Mouse (Mus musculus): Measurements from ENCODE around the gene Cd247. TPM values are rescaled to one million over a fixed set of nuclear protein-coding genes. Genes with fewer than 3 reads are reported as not detected.

Gene Cd247
- total RNA-seq, 2 experiments from 2014 or later = 0.25 TPM; not detected in 1

DNA sequence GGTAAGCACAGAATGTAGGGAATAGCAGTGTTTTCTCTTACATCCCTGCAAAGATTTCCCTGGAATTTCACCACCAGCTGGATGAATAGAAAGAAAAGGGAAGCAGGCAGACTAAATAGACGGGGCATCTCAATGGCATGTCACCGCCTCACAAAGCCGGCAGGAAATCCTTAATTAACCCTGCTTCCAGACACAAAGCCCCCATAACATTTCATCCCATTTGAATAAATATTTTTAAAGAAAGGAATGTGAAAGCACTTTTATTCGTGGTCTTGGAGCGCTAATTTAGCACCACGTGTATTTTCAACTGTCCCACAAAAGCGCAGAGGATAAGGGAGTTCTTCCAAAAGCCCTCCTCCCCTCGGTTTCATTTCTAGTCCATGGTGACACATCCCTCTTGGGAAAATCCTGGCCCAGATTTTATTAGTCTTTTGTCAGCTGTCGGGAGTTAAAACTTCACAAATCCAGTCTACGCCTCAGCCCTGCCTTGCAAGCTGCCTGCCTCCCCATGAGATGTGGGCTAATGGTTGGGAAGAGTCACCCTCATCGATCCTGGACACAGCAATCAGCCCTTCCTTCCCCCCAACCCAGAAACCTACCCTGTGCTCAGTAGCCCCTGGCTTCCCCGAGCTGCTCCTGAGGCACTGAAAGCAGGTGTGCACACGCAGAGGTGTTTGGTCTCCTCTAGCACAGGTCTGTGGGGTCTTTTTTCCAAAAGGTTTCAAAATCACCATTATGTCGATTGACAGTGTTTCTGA lies 26.2 kb downstream of the Cd247 start:
- intact Hi-C loops (cut with DNase I) = no loop called here
- no peak for DNase-seq (ENCODE audit: low spot score in 2 of 2)

DNA sequence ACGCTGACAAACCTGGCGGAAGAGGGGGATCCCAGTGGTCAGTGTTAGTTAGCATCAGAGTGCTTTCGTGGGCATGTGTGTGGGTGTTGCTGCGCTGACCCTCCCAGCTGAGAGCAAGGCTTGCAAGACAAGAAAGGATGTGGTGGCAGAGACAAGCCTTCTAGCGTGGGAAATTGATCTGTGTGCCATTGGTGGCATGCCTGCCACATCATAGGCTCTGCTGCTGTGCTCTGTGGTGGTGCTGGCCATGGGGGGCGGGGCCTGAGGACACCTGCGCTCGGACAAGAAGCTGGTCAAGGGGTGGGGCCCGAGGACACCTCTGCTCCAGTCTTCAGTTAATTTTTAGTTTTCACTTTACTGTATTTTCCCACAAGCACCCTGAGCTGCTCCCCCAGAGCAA lies 27.9 kb downstream of the Cd247 start:
- no peak for DNase-seq (ENCODE audit: low spot score in 2 of 2)
- intact Hi-C loops (cut with DNase I) = no loop called here

DNA sequence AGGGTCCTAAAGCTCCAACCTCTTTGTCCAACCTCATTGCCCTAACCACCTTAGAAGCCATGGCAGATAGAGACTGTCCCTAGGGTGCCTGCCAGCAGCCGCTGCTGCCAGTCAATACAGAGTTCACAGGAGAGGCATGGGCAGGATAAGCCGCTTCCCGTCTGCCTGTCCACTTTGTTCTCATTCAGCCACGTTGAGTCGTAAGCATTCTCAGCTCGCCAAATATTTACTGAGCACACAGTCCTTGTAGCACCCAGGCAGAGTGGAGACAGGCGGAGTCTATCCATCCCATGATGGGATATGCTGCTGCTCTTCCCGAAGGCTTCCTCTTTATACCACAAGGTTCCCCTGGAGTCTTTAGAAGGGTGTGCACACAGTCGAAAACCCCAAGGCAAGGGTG lies 28.8 kb downstream of the Cd247 start:
- no peak for DNase-seq (ENCODE audit: low spot score in 2 of 2)
- intact Hi-C loops (cut with DNase I) = no loop called here

DNA sequence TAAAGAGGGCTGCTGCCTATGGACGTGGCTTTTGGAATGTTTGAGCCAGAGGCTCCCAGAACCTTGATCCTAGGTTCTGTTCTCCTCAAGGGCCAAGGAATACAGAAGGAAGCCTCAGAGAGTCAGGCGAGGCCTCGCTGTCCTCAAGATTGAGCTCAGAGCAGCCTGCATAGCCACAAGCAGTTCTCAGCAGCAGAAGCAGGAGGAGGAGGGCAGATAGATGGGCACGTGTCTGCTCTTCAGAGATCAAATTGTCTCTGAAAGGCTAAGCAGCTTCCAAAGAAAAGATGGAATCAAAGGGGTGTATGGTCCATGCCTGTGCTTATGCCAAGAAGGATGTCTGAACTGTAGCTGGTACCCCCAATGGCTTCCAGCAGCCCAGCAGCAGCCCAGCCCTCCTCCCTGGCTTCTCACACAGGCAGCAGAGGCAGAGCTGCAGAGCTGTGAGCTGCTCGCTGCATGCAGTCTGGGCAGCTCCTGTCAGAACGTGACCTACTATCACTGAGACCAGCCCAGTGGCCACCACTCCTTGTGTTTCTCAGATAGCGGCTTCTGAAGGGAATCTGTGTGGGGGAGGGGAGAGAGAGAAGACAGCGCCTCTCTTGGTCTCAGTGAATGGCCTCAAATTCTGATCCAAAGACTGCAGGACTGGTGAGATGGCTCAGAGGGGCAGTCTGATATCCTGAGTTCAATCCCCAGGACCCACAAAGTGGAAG lies 29.8 kb downstream of the Cd247 start:
- intact Hi-C loops (cut with DNase I) = no loop called here

DNA sequence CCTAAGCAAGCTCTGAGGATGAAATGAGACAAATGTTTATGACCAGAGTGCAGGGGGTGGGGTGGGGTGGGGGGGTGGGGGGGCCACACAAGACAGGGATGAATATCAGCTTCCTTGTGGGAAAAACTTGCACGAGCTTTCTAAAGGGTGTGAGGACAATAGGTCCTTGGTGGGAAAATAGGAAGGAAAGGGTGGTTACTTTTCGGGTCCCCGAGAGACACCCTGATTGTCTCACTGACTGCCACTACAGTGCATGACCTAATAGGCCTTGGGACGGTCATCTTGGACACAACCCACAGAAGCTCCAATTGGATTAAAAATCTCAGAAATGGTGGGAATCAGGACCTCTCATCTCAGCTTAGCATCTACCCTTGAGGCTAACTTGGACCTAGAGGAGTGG lies 30.7 kb downstream of the Cd247 start:
- intact Hi-C loops (cut with DNase I) = no loop called here
- DNase-seq (ENCODE audit: low spot score in 2 of 2) = no peak

More for the DNA sequence above, 29.8 kb downstream of the Cd247 start:
- no peak for DNase-seq (ENCODE audit: low spot score in 2 of 2)

DNA sequence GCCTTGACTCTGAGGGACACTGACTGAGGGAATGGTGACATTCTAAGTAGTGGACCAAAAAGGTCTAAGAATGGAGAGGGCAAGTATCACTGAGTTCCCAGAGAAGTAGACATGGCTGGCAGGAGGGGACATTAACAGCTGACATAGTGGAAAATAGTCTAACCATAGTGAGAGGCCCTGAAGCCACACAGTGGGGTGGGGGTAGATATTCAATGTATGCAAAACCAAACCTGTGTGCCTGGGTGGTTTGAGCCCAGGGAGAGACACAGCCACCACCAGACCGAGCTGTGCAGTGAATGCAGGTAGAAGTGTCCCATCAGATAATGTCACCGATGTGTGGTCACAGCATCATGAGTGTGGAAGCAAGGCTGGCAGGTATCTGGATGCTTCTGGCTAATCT lies 33.5 kb downstream of the Cd247 start:
- no peak for DNase-seq (ENCODE audit: low spot score in 2 of 2)
- intact Hi-C loops (cut with DNase I) = no loop called here

DNA sequence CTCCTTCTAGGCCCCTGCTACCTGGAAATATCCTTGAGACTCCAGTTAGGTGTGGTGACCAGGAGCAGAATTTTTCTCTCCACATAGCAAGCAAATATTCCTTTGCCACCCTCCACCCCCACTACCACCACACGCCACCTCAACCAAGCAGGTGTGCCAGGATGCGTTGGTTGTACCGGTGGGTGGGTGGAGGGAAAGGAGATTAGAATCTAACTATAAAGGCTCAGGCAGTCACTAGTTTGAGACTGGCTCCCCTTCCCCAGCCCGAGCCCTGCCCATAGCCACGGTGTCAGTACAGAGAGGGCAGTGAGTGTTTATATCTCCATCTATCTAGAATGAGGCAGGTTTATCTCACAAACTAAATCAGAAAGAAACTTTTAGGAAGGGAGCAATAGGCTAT lies 39.7 kb downstream of the Cd247 start:
- no peak for DNase-seq (ENCODE audit: low spot score in 2 of 2)
- intact Hi-C loops (cut with DNase I) = no loop called here

DNA sequence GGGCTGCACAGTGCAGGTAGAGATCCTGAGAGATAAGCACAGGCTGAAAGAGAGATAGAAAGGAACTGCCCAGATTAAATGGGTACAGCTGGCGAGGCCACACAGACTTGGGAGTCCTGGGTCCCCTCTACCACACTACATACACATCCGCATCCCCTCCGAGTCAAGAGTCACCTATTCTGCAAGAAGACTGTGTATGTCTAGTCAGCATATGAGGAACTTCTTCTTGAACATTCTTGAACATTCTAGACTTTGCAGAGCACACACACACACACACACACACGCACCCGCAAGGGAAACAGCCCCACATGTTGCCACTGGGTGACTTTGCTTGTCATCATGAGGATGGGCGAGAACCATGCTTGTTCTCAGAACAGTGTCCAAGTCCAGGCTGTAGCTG lies 40.1 kb downstream of the Cd247 start:
- DNase-seq (ENCODE audit: low spot score in 2 of 2) = no peak
- intact Hi-C loops (cut with DNase I) = no loop called here

DNA sequence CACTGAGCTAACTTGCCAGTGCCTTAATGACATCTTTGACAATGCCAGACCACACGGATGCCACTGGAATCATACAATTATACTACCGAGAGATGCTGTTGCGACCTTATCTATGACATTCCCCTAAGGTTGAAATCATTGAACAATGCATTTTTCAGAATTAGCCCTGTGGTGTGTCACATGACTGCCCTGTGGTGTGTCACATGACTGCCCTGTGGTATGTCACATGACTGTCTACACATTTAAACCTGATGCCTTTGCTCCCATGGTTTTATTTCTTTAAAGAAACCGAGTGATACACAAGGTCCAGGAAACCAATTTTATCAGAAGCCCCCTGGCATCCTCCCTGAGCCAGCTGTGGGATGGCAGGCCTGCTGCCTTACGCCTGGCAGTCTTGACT lies 41.4 kb downstream of the Cd247 start:
- DNase-seq (ENCODE audit: low spot score in 2 of 2) = no peak
- intact Hi-C loops (cut with DNase I) = no loop called here

DNA sequence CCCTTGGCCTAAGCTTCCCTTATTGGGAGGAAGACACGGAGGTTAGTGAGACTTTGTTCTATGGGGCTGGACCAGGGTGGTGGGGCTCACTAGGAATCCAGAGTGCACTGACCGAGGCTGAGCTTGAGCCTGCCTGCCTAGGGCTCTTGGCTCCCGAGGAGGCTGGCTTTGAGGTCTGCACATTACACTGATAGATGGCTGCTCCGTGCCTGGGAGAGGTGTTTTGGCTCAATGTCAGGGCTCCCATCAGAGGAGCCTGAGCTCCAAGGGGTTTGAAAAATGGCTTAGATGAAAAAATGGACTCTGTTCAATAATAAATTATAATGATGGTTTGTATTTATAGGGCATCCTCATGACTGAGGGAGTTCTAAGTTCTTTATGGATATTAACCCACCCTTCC lies 44.8 kb downstream of the Cd247 start:
- intact Hi-C loops (cut with DNase I) = no loop called here
- DNase-seq (ENCODE audit: low spot score in 2 of 2) = no peak

DNA sequence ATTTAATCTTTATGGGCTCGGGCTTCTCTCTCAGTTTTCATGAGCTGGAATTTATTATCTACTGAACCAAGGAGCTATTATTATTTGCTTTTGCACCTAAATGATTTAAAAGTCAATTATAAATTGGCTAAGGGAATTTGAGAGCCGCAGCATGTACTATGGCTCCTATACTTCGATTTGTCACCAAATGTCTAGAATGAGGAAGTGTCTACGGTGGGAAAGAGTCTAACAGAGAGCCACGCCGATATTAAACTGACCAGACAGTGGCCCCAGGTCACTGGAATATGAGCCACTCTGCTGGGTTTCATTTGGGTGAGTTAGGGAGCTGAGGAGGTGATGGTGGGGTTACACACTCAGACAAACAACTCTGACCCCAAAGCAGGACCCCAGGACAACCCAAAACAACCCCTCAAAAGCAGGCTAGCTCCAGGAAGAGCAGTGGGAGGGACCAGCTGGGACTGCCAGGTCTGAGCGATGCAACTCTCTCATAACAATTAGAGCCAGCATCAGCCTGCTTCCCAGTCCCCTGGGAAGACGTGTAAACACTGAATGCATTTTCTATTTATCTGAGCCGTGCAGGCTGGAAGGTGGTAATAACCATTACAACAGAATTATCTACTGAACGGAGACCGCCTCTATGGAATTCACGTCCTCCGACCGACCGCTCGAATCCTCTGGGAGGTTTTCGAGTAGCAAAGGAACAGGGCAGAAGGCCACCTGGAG lies 45.6 kb downstream of the Cd247 start:
- intact Hi-C loops (cut with DNase I) = no loop called here
- DNase-seq (ENCODE audit: low spot score in 2 of 2) = no peak

DNA sequence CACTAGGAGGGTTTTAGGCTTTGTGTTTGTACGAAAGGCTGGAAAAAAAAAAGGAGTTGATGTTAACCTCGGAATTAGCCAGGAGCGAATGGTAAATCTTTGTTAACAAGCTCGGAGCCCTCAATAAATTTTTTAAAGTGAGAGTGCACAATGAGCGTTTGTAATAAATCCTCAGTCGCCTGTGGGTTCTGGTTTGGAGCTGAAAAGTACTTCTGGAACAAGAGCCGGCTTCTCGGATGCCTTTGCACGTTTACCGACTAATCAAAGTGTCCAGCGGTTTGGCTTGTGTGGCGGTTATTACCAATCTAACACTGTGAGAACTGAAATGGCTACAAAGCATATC lies 46.1 kb downstream of the Cd247 start:
- intact Hi-C loops (cut with DNase I) = no loop called here
- DNase-seq (ENCODE audit: low spot score in 2 of 2) = no peak

DNA sequence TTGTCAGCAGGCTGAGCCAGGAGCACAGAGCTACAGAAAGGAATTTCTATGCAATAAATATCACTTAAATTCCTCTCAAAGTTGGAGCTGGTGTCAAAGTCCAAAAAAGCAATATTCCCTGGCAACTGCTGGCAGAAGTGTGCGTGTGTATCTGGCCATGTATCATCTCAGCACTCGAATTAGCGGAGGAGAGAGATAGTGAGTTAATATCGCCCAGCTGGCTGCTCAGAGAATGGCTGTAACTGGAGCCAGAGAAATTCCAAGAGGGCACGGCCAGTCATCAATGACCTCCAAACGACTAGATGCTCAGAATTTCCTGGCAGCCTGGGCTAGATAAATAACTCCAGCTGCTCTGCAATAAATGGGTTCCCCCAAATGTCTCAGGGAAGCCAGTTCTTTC lies 48.0 kb downstream of the Cd247 start:
- intact Hi-C loops (cut with DNase I) = no loop called here
- DNase-seq (ENCODE audit: low spot score in 2 of 2) = no peak

DNA sequence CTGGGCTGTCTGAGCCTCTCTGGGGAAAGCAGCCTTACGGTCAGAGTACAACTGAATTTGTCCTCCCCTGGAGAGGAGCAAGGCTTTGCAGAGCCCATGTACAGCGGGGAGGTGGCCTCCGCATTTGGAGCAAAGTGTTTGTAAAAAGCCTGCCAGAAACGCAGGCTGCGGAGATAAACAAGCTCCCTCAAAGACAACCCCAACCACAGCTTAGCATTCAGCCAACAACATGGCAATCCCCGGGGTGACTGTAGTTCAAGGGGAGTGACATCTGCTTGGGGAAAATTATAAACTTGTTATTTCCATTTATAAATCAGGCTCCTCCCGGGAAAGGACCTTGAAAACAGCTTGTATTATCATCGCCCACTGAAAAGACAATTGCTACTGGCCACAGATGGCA lies 49.1 kb downstream of the Cd247 start:
- DNase-seq (ENCODE audit: low spot score in 2 of 2) = no peak
- intact Hi-C loops (cut with DNase I) = no loop called here

DNA sequence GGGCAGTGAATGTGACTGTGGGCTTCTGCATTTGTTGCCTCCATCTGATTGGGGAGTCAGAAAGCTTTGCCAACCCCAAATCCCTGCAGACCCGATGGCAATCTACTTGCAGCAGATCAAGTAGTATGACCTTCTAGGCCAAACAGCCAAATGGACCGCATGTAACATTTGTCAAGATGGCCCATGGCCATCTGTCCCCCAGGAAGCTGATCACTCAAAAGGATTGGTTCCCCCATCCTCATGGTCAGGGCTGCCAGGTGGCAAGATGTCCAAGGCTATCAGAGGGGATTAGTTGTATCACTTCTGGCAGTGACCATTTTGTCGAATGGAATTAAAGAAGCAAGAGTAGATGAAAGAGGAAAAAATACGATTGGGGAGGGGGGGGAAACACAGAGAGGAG lies 50.7 kb downstream of the Cd247 start:
- no peak for DNase-seq (ENCODE audit: low spot score in 2 of 2)
- intact Hi-C loops (cut with DNase I) = no loop called here

DNA sequence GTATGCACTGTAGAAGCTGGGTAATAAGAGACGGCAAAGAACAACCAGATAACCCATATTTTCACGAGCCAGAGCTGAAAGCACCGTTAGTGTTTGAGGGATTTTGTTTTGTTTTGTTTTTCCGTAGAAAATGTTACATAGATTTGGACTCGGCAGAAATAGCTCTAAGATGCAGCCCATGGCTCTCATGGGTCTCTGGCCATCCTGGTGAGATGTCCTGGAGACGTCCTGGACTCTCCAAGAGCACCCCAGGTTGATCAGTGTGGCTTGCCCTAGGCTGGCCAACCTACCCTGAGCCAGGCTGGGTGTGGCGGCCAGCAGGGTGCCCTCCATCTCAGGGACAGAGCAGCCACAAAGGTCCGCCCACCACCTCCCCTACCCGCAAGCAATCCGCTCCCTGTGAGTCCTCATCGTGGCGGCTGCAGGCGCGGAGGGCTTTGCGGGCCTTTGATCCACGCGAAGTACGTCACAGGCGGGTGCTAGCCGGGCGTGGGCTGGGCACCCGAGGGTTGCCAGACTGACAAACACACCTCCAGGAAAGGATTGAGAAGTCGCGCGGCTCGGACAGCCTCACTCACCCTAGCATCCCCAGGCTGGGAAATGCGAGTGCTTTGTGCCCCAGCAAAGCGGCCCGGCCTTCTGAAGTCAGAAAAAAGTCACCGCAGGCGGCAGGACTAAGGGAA lies 52.2 kb downstream of the Cd247 start:
- no peak for DNase-seq (ENCODE audit: low spot score in 2 of 2)
- intact Hi-C loops (cut with DNase I) = no loop called here

DNA sequence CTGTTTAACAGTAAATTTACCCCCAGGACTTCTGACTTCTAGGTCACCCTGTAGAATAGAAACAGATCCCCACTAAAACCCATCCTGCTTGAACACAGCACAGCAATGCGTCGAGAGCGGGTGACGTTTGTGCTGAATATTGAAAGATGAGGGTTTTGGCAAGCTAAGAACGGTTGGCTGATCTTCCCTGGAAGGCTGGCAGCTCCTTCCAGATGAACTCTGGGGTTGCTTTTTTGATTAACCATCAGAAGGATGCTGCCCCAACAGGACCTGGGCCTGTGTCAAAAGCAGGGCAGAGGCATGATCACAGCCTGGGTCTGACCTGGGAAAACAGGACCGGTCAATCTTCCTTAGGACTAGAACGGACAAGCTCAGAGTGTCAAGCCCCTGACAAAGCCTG lies 53.7 kb downstream of the Cd247 start:
- no peak for DNase-seq (ENCODE audit: low spot score in 2 of 2)
- intact Hi-C loops (cut with DNase I) = no loop called here

DNA sequence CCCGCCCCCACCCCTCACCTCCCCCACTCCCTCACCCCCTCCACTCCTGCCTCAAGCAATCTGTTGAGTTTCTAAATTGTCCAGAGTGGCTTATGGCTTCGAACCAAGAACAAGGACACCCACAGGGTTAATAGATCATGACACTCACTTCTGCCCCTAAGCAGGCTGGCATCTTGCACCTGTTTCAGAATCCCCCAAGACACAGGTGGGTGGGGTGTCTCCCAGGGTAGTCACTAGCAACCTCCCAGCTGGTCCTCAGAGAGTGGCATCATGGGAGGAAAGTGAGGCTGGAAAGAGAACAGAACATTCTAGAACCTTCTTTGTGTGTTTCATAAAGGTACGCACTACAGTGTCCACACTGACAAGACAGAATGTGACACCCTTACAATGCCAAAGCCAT lies 55.1 kb downstream of the Cd247 start:
- no peak for DNase-seq (ENCODE audit: low spot score in 2 of 2)
- intact Hi-C loops (cut with DNase I) = no loop called here

DNA sequence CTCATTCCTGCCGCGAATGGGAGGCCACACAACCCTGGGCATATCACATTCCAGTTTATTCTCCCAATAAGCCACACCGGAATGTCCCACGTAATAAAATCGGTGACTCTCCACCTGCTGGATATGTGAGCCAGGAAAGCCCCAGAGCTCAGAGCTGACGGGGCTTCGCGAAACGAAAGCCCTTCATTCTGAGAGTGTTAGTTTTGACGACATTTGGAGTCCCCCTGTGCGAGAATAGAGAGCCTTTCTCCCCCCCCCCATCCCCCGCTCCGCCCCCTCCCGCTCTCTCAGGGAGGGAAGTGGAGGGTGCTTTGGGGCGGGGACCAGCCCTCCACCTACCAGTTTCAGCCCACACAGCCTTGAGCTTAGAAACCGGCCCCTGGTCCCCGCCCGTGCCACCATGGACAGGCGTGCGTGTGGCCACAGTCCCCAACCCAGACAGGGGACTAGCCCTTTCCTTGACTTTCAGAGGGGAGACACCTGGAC lies 56.0 kb downstream of the Cd247 start:
- intact Hi-C loops (cut with DNase I) = no loop called here
- no peak for DNase-seq (ENCODE audit: low spot score in 2 of 2)

DNA sequence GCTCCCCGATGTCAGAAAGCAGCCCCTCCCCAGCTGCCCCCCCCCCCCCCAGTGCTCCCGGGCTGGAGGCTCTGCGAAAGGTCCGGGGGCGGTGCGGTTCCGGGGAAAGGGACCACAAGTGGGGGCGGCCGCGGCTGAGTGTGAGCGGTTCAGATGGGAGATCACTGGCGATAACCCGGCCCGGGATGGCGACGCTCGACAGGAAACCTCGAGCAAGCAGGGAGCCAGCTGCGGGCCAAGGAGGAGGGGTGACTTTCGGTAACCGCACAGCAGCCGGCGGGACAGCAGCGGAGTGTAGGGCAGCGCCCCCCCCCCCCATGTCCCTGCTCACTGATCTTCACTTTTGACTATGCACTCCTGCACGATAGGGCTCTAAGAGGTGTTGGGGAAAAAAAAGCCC lies 56.5 kb downstream of the Cd247 start:
- intact Hi-C loops (cut with DNase I) = no loop called here
- no peak for DNase-seq (ENCODE audit: low spot score in 2 of 2)

Data from left cerebral cortex, postnatal 36 days (tissue).